Mouse (Mus musculus) T-helper 2 cell (primary cell): ENCODE data around the gene 2410015M20Rik.
"Not testable (repeated sequence)": the region's sequence is repeated elsewhere in the genome, so short reads cannot be mapped to it uniquely, and the experiment has no call there.

Source experiments
- in situ Hi-C: fragments of 300-600 bp; cut with MboI, MseI; formaldehyde crosslinking; loops from one replicate; pipeline ENCODE4 v1.15.1; 2025; ENCODE audit warnings: high pct_unique_total_duplicates

Gene 2410015M20Rik

GRCm38 (mm10) chr17:56613893-56614292 is 4.3 kb upstream of the 2410015M20Rik start:
- in situ Hi-C loops, result not testable (repeated sequence)

- in situ Hi-C loops, result no loop called here
These were observed 3.8 kb upstream of the 2410015M20Rik start, which contains the start of gene Rpl36 for GRCm38 (mm10) chr17:56613236-56613844. Rpl36 (plus strand) TSS chr17:56613416.

GRCm38 (mm10) chr17:56612565-56612939 is 3.0 kb upstream of the 2410015M20Rik start:
- in situ Hi-C loops, result not testable (repeated sequence)

DNA sequence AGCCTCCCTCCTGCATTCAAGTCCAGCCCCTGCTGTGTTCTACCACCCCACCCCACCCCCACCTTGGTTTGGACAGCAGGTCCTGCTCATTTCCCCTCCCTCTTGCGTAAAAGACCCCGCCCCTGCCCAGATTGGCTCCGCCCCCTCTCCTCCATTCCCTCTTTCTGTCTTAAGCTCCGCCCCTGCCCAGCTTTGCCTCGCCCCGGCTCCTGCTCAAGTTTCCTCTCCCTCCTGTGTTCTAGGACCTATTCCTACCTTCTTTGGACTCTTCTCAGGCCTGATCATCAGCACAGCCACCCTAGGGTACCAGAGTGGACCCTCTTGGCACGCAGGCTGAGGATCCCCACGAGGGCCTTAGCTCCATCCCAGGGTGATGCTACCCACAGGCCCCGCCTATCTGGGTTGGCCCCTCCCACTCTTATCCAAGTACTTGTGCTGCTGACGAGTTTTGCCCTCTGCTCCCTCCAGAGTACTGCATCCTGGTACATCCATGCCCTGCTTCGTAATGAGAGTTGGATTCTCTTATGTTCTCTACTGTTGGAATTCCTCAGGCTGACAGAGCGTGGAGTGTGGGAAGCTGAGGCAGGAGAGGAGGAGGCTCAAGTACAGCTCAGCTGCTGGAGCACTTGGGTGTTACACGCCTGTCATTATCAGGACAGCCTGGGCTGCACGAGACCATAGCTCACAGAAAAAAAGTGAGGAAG is 2.4 kb upstream of the 2410015M20Rik start:
- in situ Hi-C loops, result no loop called here

DNA sequence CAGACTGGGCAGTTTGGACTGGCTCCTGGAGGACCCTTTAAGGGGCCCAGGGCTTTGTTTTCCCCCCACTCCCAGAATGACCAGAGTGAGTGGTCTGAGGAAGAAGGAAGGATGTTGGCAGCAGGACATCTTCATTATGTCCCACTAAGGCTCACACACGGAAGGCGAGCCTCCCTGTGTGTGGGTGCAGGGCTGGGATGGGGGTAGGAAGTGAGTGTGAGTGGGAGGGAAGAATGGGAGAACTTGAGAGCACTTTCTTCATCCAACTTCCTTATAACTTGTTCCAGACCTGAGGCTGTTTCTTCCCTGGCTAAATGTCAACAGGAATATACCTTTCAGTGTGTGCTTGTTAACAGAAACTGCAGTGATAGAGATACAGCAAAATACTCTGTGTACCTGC is 1.8 kb upstream of the 2410015M20Rik start:
- in situ Hi-C loops, result no loop called here

- in situ Hi-C loops, result no loop called here
These were observed 872 bp downstream of the 2410015M20Rik start for GRCm38 (mm10) chr17:56608699-56609098.

- in situ Hi-C loops, result no loop called here
These were observed 2.0 kb downstream of the 2410015M20Rik start for GRCm38 (mm10) chr17:56607521-56608062.

DNA sequence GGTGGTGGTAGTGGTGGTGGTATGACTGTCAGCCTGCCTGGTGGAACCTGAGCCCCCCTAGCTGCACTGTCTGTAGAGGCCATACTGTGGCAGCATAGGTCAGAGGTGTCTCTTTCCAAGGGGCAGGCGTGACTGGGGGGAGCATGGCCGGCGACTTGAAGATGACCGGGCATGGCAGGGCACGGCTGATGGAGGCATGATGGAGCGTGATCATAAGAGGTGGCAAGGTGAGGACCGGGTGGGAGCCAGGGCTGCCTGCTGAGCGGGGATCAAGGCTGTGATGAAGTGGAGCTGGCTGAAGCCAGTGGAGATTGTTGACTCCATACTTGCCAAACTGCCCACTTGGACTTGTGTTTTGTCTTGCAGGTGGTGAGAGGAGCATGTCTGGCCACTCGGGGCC is 4.1 kb downstream of the 2410015M20Rik start:
- in situ Hi-C loops, result no loop called here

- in situ Hi-C loops, result no loop called here
These were observed 5.1 kb downstream of the 2410015M20Rik start for GRCm38 (mm10) chr17:56604422-56604821.

DNA sequence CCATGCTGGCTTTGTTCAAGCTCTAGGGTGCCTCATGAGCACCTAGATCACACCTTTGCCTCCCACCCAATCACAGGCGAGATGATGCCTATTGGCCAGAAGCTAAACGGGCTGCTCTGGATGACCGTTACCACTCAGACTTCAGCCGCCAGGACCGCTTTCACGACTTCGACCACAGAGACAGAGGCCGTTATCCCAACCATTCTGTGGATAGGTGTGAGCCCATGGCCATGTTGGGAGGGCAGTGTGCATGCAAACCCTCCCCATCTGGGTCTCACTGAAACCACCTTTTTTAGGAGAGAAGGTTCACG is 5.5 kb downstream of the 2410015M20Rik start:
- in situ Hi-C loops, result no loop called here

GRCm38 (mm10) chr17:56603186-56604069 is 6.1 kb downstream of the 2410015M20Rik start:
- in situ Hi-C loops, result no loop called here

DNA sequence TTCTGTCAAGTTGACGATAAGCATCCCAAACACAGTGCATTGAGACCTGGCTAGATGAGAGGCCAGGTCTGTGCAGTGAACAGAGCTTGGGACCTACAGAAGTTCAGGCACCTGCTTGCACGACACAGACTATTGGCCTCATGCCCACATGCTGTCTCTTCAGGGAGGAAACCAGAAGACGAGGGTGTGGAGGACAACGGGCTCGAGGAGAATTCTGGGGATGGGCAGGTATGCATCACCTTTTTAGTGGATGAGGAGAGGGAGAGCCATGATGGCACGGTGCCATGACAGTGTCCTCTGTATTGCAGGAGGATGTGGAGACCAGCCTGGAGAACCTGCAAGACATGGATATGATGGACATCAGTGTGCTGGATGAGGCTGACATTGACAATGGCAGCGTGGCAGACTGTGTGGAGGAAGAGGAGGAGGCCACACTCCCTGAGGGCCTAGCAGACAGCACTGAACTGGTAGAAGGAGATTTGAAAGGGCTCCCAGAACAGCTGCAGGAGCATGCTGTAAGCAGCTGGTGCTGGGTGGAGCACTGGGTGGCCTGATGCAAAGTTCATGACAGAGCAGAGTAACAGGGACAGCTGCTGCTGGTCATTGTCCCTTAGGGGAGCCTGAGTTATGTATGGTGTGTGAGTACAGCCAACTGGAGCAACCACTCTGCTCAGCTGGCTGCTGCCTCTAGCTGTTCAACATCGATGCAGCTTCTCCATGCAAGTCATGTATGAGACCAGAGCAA is 15.9 kb downstream of the 2410015M20Rik start:
- in situ Hi-C loops, result no loop called here

DNA sequence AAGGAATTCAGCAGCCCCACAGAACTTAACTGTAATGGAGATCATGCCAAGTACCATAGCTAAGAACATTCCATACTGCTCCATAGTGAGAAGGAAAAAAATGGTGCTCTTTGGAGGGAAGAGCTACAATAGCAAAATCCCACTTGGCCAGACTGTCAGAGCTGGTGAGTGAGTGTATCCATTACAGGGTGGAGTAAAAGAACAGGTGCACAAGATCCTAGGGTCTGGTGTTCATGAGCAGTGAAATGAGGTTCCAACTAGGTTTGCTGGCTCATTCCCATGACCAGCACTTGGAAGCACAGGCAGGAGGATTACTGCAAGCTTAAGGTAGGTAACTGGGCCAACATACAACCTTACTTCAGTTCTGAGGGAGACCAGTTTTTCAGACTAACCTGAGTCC is 17.0 kb downstream of the 2410015M20Rik start:
- in situ Hi-C loops, result no loop called here

- in situ Hi-C loops, result no loop called here
These were observed 20.6 kb downstream of the 2410015M20Rik start for GRCm38 (mm10) chr17:56588921-56589320.

DNA sequence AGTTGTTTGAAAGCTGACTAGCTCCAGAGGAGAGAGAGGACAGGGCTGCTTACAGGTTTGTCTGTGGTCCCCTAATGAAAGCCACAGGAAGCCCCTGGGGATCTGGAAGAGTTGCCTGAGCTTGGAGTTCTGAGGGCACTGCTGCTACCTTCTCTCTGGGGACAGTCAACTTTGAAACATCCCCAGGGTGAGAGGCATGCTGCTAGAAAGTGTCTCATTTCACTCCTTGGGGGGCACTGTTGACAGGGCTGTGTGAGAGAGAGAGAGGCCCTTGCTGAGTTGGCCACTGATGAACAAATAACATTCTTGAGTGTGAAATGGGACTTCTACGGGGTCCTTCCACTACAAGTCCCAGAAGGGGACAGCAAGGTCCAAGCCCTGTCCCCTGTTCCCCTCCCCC is 21.8 kb downstream of the 2410015M20Rik start:
- in situ Hi-C loops, result no loop called here

DNA sequence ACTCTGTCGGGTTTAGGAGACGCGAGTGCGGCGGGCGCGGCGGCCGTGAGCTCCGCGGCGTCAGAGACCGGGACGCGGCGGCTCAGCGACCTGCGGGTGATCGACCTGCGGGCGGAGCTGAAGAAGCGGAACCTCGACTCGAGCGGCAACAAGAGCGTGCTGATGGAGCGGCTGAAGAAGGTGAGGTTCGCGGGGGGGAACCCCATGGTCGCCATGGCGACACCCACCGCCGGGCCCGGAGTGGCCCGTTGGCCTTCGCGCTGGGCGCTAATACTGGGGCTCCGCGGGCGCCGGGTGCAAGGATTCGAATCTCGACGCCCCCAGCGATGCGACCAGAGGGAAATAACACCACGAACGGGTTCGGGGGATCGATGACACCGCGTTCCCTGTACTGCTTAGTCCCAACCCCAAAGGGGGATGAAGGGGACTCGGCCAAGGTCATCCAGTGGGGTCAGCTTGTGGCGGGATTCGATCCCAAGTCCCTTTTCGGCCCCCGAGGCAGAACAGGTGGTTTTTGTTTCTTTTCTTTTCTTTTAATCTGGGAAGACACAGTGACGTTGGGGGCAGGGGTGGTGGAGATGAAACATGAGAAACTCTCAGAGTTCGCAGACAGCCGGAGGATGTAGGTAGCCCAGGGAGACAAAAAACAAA is 24.3 kb downstream of the 2410015M20Rik start:
- in situ Hi-C loops, result no loop called here

GRCm38 (mm10) chr17:56584257-56585130 is 25.1 kb downstream of the 2410015M20Rik start, which contains the start of the genes Safb2 and Safb:
Safb2 (minus strand) TSS chr17:56584585.
Safb (plus strand) TSS chr17:56584825.
- in situ Hi-C loops, result no loop called here

DNA sequence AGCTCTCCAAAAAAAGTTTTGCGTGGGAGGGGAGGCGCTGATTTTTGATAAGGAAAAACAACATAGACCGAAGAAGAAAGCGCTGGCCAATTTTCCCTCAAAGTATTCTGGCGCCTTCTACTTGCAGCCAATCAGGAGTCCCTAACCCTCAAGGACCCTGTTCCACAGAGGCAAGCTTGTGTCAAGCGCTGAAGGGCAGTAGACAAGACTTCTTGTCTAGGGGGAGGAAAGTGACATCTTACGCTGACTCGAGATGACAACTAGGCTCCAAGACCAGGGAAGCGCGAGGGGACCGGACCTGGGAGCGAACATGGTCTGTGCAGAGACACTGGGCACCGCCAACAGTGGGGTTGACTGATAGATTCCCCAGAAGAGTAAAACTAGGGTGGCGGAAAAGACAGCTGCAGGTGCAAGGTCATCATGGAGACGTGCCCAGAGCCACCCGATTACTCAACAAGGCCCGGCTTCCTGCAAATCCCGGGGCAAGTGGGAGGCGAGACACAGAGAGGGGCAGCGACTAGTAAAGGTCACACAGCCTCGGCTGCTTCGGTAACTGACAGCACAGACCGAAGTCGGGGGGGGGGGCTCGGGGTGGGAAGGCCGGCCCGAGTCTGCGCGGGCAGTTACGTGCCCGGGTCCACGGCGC is 25.8 kb downstream of the 2410015M20Rik start:
- in situ Hi-C loops, result no loop called here

GRCm38 (mm10) chr17:56583071-56583470 is 26.5 kb downstream of the 2410015M20Rik start:
- in situ Hi-C loops, result no loop called here
